Mouse (Mus musculus) embryonic facial prominence, embryonic 13.5 days (tissue): Measurements from ENCODE around the gene Olfr450. TPM values are rescaled to one million over a fixed set of nuclear protein-coding genes. Genes with fewer than 3 reads are reported as not detected.

Source experiments
- ATAC-seq: fragments of 200-750 bp; cut with Nextera tagmentation; 2 replicates; pipeline ENCODE4 v1.8.0; 2017; ENCODE audit warnings: low read depth; ENCODE audit not compliant: insufficient number of reproducible peaks, insufficient read depth, low FRiP score, low TSS enrichment
- H3K27ac ChIP-seq: fragments of 300-500 bp; sonication (generic); 2 replicates; pipeline ENCODE4 v1.5.1; 2015; ENCODE audit warnings: moderate library complexity, mild to moderate bottlenecking, inconsistent platforms
- H3K27me3 ChIP-seq: fragments of 300-500 bp; sonication (generic); 2 replicates; pipeline ENCODE4 v1.6.1; 2015; ENCODE audit warnings: mild to moderate bottlenecking, inconsistent platforms
- H3K36me3 ChIP-seq: fragments of 300-500 bp; sonication (generic); 2 replicates; pipeline ENCODE4 v1.6.1; 2015; ENCODE audit warnings: mild to moderate bottlenecking, inconsistent platforms
- H3K4me1 ChIP-seq: fragments of 300-500 bp; sonication (generic); 2 replicates; pipeline ENCODE4 v1.6.1; 2015; ENCODE audit warnings: inconsistent platforms
- H3K4me2 ChIP-seq: fragments of 300-500 bp; sonication (generic); 2 replicates; pipeline ENCODE4 v1.6.1; 2015; ENCODE audit warnings: moderate library complexity, mild to moderate bottlenecking, inconsistent platforms
- H3K4me3 ChIP-seq: fragments of 300-500 bp; sonication (generic); 2 replicates; pipeline ENCODE4 v1.5.1; 2015; ENCODE audit warnings: mild to moderate bottlenecking, inconsistent platforms
- H3K9ac ChIP-seq: fragments of 300-500 bp; sonication (generic); 2 replicates; pipeline ENCODE4 v1.6.1; 2015; ENCODE audit warnings: mild to moderate bottlenecking, inconsistent platforms
- H3K9me3 ChIP-seq: fragments of 300-500 bp; sonication (generic); 2 replicates; pipeline ENCODE4 v1.6.1; 2016; ENCODE audit warnings: inconsistent platforms
- WGBS: fragments of 180-500 bp; shearing (Covaris S2); methylation state at CpG from one replicate; pipeline ENCODE4 v1.1.7; 2015; ENCODE audit warnings: mixed read lengths; 5-methylcytosine and 5-hydroxymethylcytosine counted together
- polyA plus RNA-seq: library from polyadenylated mRNA; unstranded; fragments of >200 nt; fragmentation: Nextera tagmentation; extraction: Ambion mirVana; gene quantifications from 2 replicates; pipeline ENCODE4 v1.2.1, GENCODE M21; 2015

Olfr450 gene
- not detected in 2 replicates for polyA plus RNA-seq

DNA sequence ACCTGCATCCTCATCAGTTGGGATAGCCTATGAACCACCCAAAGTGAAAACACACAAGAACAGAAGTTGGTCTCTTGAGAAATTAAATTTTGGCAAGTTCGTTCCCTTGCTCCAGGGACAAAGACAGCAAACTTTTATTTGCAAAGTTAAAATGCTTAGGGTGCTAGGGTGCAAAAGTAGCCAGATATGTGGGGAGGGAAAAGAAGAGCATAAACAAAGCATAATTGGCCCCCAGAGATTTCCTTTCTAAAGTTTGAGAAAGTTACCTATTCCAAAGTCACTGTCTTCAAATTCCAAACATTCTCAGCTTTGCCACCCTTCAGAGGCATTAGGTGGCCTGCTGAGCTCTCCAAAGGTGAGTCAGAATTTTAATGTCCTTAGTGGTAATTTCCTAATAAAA lies at the start of gene Olfr450:
Olfr450 (plus strand) TSS at position 301 of the 400 bp plus-strand sequence.
- Histone ChIP-seq H3K9ac (no peak within 1 kb of the TSS), H3K36me3 (no peaks in the 10 kb centered on the region), H3K27ac (no peak within 1 kb of the TSS), H3K4me2 (no peak within 1 kb of the TSS), H3K4me1 (no peaks in the 10 kb centered on the region), H3K9me3 (no peaks in the 10 kb centered on the region), H3K27me3 (no peaks in the 10 kb centered on the region), H3K4me3 (no peak within 1 kb of the TSS)
- 68% methylated on average over 1 of the region's 1 CpGs for WGBS
- ATAC-seq = no peak

DNA sequence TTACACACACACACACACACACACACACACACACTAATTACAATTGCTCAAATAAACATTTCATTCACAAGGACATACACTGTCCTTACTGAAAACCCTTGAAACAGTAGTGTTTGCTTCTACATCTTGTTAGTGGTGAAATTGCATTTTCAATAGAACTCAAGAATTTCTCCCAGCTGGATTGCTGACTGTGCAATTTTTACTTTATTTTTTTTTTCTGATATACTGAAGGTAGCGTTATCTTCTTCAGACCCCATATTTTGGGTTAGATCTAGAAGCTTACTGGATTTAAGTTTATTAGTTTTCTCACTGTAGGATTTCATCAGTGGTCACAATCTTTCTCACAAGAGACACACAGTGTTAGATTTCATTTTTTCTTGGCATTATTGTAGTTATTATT lies 34.7 kb upstream of the Olfr450 start:
- H3K9ac ChIP-seq = no peak overlapping the region
- no peak for ATAC-seq
- H3K27ac ChIP-seq = no peak overlapping the region
- H3K9me3 ChIP-seq = no peaks in the 10 kb centered on the region
- no peak overlapping the region for H3K4me3 ChIP-seq
- H3K4me1 ChIP-seq = no peaks in the 10 kb centered on the region
- H3K27me3 ChIP-seq = no peaks in the 10 kb centered on the region
- no peak overlapping the region for H3K4me2 ChIP-seq
- WGBS = 88% methylated on average over 1 of the region's 1 CpGs
- no peaks in the 10 kb centered on the region for H3K36me3 ChIP-seq

DNA sequence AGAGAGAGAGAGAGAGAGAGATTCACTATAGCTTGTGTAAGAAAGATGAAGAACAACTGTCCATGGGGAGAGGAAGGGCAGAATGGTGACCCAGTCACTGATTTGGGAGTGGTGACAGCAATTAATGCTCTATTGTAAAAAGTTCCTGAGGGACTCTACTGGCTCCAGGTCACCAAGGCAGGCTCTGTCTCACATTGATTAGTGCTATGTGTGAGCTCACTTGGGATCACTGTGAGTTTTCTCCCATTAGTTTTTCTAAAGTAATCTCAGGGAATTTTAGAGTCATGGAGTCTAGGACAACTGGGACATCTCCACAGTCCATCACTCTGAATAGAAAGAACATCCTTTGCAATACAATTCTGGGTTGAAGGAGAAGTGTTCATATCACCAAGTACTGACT lies 26.9 kb upstream of the Olfr450 start, which contains the start of gene Olfr452:
Olfr452 (plus strand) TSS at position 301 of the 400 bp plus-strand sequence.
- Histone ChIP-seq H3K27me3 (no peaks in the 10 kb centered on the region), H3K4me1 (no peaks in the 10 kb centered on the region), H3K27ac (no peak within 1 kb of the TSS), H3K9ac (no peak within 1 kb of the TSS), H3K4me2 (no peak within 1 kb of the TSS), H3K4me3 (no peak within 1 kb of the TSS), H3K9me3 (no peaks in the 10 kb centered on the region), H3K36me3 (no peaks in the 10 kb centered on the region)
- no peak for ATAC-seq

DNA sequence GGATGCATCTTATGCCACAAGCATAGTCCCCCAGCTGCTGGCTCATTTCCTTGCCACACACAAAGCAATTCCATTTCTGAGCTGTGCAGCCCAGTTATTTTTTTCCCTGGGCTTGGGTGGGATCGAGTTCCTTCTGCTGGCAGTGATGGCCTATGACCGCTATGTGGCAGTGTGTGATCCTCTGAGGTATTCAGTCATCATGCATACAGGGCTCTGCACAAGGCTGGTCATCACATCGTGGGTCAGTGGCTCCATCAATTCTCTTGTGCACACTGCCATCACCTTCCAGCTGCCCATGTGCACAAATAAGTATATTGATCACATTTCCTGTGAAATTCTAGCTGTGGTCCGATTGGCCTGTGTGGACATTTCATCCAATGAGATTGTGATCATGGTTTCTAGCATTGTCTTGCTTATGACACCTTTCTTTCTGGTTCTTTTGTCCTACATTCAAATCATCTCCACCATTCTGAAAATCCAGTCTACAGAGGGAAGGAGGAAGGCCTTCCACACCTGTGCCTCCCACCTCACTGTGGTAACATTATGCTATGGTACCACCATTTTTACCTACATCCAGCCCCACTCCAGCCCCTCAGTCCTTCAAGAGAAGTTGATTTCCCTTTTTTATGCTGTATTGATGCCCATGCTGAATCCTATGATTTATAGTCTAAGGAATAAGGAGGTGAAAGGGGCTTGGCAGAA lies 21.3 kb upstream of the Olfr450 start:
- Histone ChIP-seq H3K36me3 (no peaks in the 10 kb centered on the region), H3K27ac (no peak overlapping the region), H3K4me3 (no peak overlapping the region), H3K9me3 (no peaks in the 10 kb centered on the region), H3K27me3 (no peaks in the 10 kb centered on the region), H3K9ac (no peak overlapping the region), H3K4me1 (no peaks in the 10 kb centered on the region), H3K4me2 (no peak overlapping the region)
- 38% methylated on average over 4 of the region's 4 CpGs for WGBS
- no peak for ATAC-seq

DNA sequence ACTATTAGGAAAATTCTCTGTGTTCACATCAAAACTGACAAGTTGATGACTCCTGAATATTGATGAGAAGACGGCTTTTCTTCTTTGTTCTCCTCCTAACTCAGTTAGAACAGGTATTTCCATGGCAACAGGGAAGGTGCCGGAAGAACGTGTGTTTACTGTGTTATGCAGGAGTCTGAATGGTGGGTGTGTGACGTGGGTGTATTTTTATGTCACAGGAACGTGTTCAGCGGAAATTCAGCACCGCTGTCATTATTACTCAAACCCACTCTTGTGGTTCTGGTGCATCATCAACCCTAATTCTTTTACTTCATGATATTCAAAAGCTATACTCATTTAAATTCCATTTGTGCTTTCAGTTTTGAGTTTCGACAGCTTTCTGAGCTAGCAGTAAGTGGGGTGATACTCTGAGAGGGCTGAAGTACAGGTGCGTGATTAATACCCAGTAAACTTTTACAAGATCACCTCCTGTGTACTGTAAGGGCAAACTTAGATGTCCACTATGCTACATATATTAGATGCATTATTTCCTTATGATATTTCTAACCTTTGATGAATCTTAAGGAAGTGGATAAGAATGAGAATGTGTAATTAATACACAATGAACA lies 20.7 kb upstream of the Olfr450 start:
- H3K4me3 ChIP-seq = no peak overlapping the region
- no peak for ATAC-seq
- no peaks in the 10 kb centered on the region for H3K4me1 ChIP-seq
- H3K9ac ChIP-seq = no peak overlapping the region
- H3K9me3 ChIP-seq = no peaks in the 10 kb centered on the region
- no peak overlapping the region for H3K4me2 ChIP-seq
- no peaks in the 10 kb centered on the region for H3K36me3 ChIP-seq
- 80% methylated on average over 9 of the region's 9 CpGs for WGBS
- H3K27ac ChIP-seq = no peak overlapping the region
- no peaks in the 10 kb centered on the region for H3K27me3 ChIP-seq

DNA sequence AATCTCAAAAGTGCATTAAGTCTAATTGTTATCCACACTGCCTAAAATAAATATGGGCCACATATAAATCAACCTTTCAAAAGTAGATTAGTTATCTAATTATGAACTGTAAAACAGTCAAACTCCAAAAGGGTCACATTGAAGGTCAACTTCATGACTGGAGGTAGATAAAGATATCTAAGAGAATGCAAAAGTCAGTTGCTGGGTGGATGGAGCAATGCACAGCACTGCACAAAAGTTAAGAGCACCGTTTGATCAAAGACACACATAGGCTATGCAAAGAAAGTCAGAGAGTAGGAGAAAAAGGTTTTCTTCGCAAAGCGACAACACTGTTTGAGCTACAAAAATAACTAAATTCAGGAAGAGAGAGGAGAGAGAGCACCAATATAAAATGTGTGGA lies 16.8 kb upstream of the Olfr450 start:
- H3K36me3 ChIP-seq = no peaks in the 10 kb centered on the region

DNA sequence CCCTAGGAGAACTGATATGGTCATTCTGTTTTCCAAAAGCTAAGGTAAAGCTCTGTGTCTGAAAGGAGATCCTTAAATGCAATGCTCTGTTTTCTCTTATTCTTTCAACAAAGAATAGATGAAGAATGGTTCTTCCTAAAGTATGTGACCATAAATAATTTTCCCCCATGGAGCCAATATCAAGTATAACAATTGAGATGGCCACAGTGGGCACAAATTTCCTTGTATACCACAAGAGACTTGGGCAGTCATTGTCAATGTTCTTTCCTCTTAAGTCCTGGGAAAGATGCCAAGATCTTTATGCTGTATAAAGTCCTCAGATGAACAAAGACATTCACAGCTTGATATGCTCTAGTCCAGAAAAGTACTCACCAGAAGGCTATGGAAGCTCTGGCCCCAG lies 22.3 kb downstream of the Olfr450 start, which contains the start of gene Olfr449:
Olfr449 (plus strand) TSS at position 301 of the 400 bp plus-strand sequence.
- Histone ChIP-seq H3K27ac (no peak within 1 kb of the TSS), H3K4me3 (no peak within 1 kb of the TSS), H3K36me3 (no peaks in the 10 kb centered on the region), H3K9ac (no peak within 1 kb of the TSS), H3K4me2 (no peak within 1 kb of the TSS), H3K27me3 (no peaks in the 10 kb centered on the region), H3K4me1 (no peaks in the 10 kb centered on the region), H3K9me3 (no peaks in the 10 kb centered on the region)
- ATAC-seq = no peak

More for the DNA sequence above, 16.8 kb upstream of the Olfr450 start:
- H3K4me1 ChIP-seq = no peaks in the 10 kb centered on the region
- no peak for ATAC-seq
- H3K9me3 ChIP-seq = no peaks in the 10 kb centered on the region
- H3K27ac ChIP-seq = no peak overlapping the region
- no peak overlapping the region for H3K4me3 ChIP-seq
- WGBS = 94% methylated on average over 3 of the region's 3 CpGs
- H3K9ac ChIP-seq = no peak overlapping the region
- H3K4me2 ChIP-seq = no peak overlapping the region
- no peaks in the 10 kb centered on the region for H3K27me3 ChIP-seq

DNA sequence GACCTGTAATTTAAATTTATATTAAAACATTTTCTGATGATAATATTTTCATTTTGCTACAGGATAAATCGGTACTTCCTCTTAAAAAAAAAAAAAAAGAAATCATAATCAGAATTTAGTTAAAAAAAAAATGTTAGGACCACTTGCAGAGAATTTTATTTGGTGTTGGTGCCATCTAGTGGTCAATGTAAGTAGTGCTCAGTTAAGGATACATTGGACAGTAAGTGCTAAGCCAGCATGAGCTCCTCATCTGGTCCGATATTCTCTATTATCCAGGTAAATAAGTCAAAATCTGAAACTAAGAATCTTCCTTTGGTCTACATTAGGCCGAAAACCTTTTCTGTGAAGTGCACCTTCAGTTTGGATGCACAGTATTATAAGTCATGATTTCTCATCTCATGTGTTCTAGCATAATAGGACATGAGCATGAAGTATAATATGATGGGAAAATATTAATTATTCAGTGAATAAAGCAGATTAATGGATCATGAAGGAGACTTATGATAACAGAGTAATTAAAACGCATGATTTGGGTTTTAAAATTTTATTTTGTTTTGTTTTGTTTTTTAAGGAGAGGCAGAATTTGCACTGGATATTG lies 48.6 kb downstream of the Olfr450 start:
- Histone ChIP-seq H3K9ac (no peak overlapping the region), H3K27ac (no peak overlapping the region), H3K4me3 (no peak overlapping the region), H3K36me3 (no peaks in the 10 kb centered on the region), H3K27me3 (no peaks in the 10 kb centered on the region), H3K4me2 (no peak overlapping the region), H3K9me3 (no peaks in the 10 kb centered on the region), H3K4me1 (no peaks in the 10 kb centered on the region)
- ATAC-seq = no peak
- WGBS = 14% methylated on average over 4 of the region's 4 CpGs

Other genes with a start within 250 kb of the Olfr450 start
- gene Tcaf3, start 214.2 kb upstream of the Olfr450 start, polyA plus RNA-seq = not detected in 2 replicates
- 4.3 and 5.3 TPM in 2 replicates for gene Tcaf2, start 166.7 kb upstream of the Olfr450 start, polyA plus RNA-seq
- gene Tcaf1, start 101.9 kb upstream of the Olfr450 start, polyA plus RNA-seq = 75.6 and 81.9 TPM in 2 replicates
- gene Olfr453, start 72.6 kb upstream of the Olfr450 start, polyA plus RNA-seq = not detected in 2 replicates
- gene Olfr38, start 55.5 kb upstream of the Olfr450 start, polyA plus RNA-seq = not detected in 2 replicates
- gene Olfr452, start 26.8 kb upstream of the Olfr450 start, polyA plus RNA-seq = not detected in 2 replicates
- gene Olfr449, start 22.4 kb downstream of the Olfr450 start, polyA plus RNA-seq = not detected in 2 replicates
- gene Olfr448, start 78.5 kb downstream of the Olfr450 start, polyA plus RNA-seq = not detected in 2 replicates
- gene Olfr447, start 96.9 kb downstream of the Olfr450 start, polyA plus RNA-seq = not detected in 2 replicates
- not detected in 2 replicates for gene Olfr446, start 109.4 kb downstream of the Olfr450 start, polyA plus RNA-seq
- not detected in 2 replicates for gene Olfr444, start 137.1 kb downstream of the Olfr450 start, polyA plus RNA-seq